Mouse (Mus musculus) lung, postnatal 0 days (tissue): ENCODE measurements around the gene Hikeshi. TPM values are rescaled to one million over a fixed set of nuclear protein-coding genes. Genes with fewer than 3 reads are reported as not detected.

Source experiments
- ATAC-seq: fragments of 200-750 bp; cut with Nextera tagmentation; 2 replicates; pipeline ENCODE4 v1.8.0; 2017; ENCODE audit warnings: moderate library complexity
- DNase-seq: peaks from one replicate; pipeline ENCODE4 v3.0.0-alpha.2; 2016; ENCODE audit warnings: low spot score
- H3K27ac ChIP-seq: fragments of 300-500 bp; sonication (generic); 2 replicates; pipeline ENCODE4 v1.5.1; 2014; ENCODE audit warnings: antibody characterized with exemption, mild to moderate bottlenecking, low read length, mixed read lengths
- H3K27me3 ChIP-seq: fragments of 300-500 bp; sonication (generic); replicated peaks from 2 replicates; pipeline ENCODE4 v1.6.1; 2014; ENCODE audit warnings: low read length, mixed read lengths; ENCODE audit not compliant: insufficient read depth
- H3K36me3 ChIP-seq: fragments of 300-500 bp; sonication (generic); 2 replicates; pipeline ENCODE4 v1.6.1; 2014; ENCODE audit warnings: low read length, mixed read lengths; ENCODE audit not compliant: insufficient read depth
- H3K4me1 ChIP-seq: fragments of 300-500 bp; sonication (generic); 2 replicates; pipeline ENCODE4 v1.6.1; 2014; ENCODE audit warnings: antibody characterized with exemption, low read depth, low read length, mixed read lengths; ENCODE audit not compliant: insufficient read depth
- H3K4me2 ChIP-seq: fragments of 300-500 bp; sonication (generic); replicated peaks from 2 replicates; pipeline ENCODE4 v1.6.1; 2014; ENCODE audit warnings: low read depth, mild to moderate bottlenecking, low read length, moderate library complexity, mixed read lengths
- H3K4me3 ChIP-seq: fragments of 300-500 bp; sonication (generic); 2 replicates; pipeline ENCODE4 v1.5.1; 2014; ENCODE audit warnings: low read depth, low read length
- H3K9ac ChIP-seq: fragments of 300-500 bp; sonication (generic); replicated peaks from 2 replicates; pipeline ENCODE4 v1.6.1; 2014; ENCODE audit warnings: low read depth, mild to moderate bottlenecking
- H3K9me3 ChIP-seq: fragments of 300-500 bp; sonication (generic); 2 replicates; pipeline ENCODE4 v1.6.1; 2016; ENCODE audit warnings: low read length, mixed read lengths
- CTCF ChIP-seq: IDR thresholded peaks from 2 replicates; pipeline ENCODE4 v1.5.1; 2016; ENCODE audit warnings: antibody characterized with exemption, mild to moderate bottlenecking
- EP300 ChIP-seq: IDR thresholded peaks from 2 replicates; pipeline ENCODE4 v1.6.1; 2016; ENCODE audit warnings: antibody characterized with exemption, mild to moderate bottlenecking, control low read depth
- WGBS: fragments of 180-500 bp; shearing (Covaris S2); extraction: QIAGEN DNeasy Blood & Tissue Kit; methylation state at CpG from one replicate; pipeline ENCODE4 v1.1.7; 2014; 5-methylcytosine and 5-hydroxymethylcytosine counted together
- polyA plus RNA-seq: library from polyadenylated mRNA; unstranded; fragments of >200 nt; fragmentation: Nextera tagmentation; extraction: Ambion mirVana; gene quantifications from 2 replicates; pipeline ENCODE4 v1.2.1, GENCODE M21; 2015

The Hikeshi gene
- polyA plus RNA-seq, result 70.6 and 78.0 TPM in 2 replicates

GRCm38 (mm10) chr7:89940571-89941463, at the start of gene Hikeshi:
Gene Hikeshi (minus strand): TSS chr7:89941204.
- peak; percentile 20; the same call in 1 of the 2 replicates for TF ChIP-seq CTCF
- no peak; the same call in 1 of the 2 replicates for TF ChIP-seq EP300
- no peaks in the 10 kb centered on the region for H3K27me3 ChIP-seq
- peak; percentile 99 for DNase-seq
- H3K9me3 ChIP-seq, result no peaks in the 10 kb centered on the region
- H3K4me2 ChIP-seq, result peak within 1 kb of the TSS; percentile 68
- no peaks in the 10 kb centered on the region for H3K36me3 ChIP-seq
- ATAC-seq, result peak; percentile 100
- peak within 1 kb of the TSS; percentile 60 for H3K9ac ChIP-seq
- H3K4me3 ChIP-seq, result peak within 1 kb of the TSS; percentile 85
- peak within 1 kb of the TSS; percentile 88 for H3K27ac ChIP-seq
- H3K4me1 ChIP-seq, result peaks cover 6% of the 10 kb centered on the region; the same call in 1 of the 2 replicates
- under 1% methylated on average over 44 of the region's 45 CpGs for WGBS

- Histone ChIP-seq H3K36me3 (no peaks in the 10 kb centered on the region), H3K9me3 (no peaks in the 10 kb centered on the region), H3K4me2 (no peak overlapping the region), H3K4me1 (no peaks in the 10 kb centered on the region), H3K4me3 (no peak overlapping the region), H3K27ac (no peak overlapping the region), H3K9ac (no peak overlapping the region), H3K27me3 (no peaks in the 10 kb centered on the region)
- ATAC-seq (no peak), DNase-seq (peak; percentile 85)
- TF ChIP-seq EP300 (no peak), CTCF (no peak)
These were observed 43.4 kb upstream of the Hikeshi start for GRCm38 (mm10) chr7:89984421-89984820.

- WGBS, result 78% methylated on average over 2 of the region's 2 CpGs
- Histone ChIP-seq H3K4me3 (no peak overlapping the region), H3K4me2 (no peak overlapping the region), H3K27ac (no peak overlapping the region), H3K9ac (no peak overlapping the region), H3K9me3 (no peaks in the 10 kb centered on the region), H3K36me3 (no peaks in the 10 kb centered on the region), H3K27me3 (no peaks in the 10 kb centered on the region), H3K4me1 (peaks cover 2% of the 10 kb centered on the region; the same call in 1 of the 2 replicates)
- DNase-seq (no peak), ATAC-seq (no peak)
- no peak for TF ChIP-seq CTCF
- TF ChIP-seq EP300, result no peak
These were observed 42.4 kb upstream of the Hikeshi start for GRCm38 (mm10) chr7:89983441-89983840.

- H3K4me2 ChIP-seq, result peak overlapping the region; percentile 81
- H3K4me1 ChIP-seq, result peaks cover 3% of the 10 kb centered on the region; the same call in 1 of the 2 replicates
- H3K27me3 ChIP-seq, result no peaks in the 10 kb centered on the region
- no peak for TF ChIP-seq CTCF
- TF ChIP-seq EP300, result no peak
- no peaks in the 10 kb centered on the region for H3K9me3 ChIP-seq
- peak; percentile 10 for DNase-seq
- H3K9ac ChIP-seq, result peak overlapping the region; percentile 73
- WGBS, result 4% methylated on average over 10 of the region's 10 CpGs
- peak overlapping the region; percentile 97 for H3K27ac ChIP-seq
- H3K4me3 ChIP-seq, result peak overlapping the region; percentile 69
- no peaks in the 10 kb centered on the region for H3K36me3 ChIP-seq
- no peak for ATAC-seq
These were observed 40.6 kb upstream of the Hikeshi start for GRCm38 (mm10) chr7:89981557-89981956.

- Histone ChIP-seq H3K4me2 (peak within 1 kb of the TSS; percentile 81), H3K27me3 (no peaks in the 10 kb centered on the region), H3K36me3 (no peaks in the 10 kb centered on the region), H3K9ac (peak within 1 kb of the TSS; percentile 81), H3K9me3 (no peaks in the 10 kb centered on the region), H3K4me3 (peak within 1 kb of the TSS; percentile 69), H3K27ac (peak within 1 kb of the TSS; percentile 97), H3K4me1 (peaks cover 3% of the 10 kb centered on the region; the same call in 1 of the 2 replicates)
- ATAC-seq (peak; percentile 92), DNase-seq (peak; percentile 98)
- WGBS, result under 1% methylated on average over 84 of the region's 87 CpGs
- TF ChIP-seq CTCF (no peak), EP300 (peak; percentile 69)
These were observed 39.8 kb upstream of the Hikeshi start, which contains the start of gene Eed for GRCm38 (mm10) chr7:89980485-89981422. Gene Eed (minus strand): TSS chr7:89980983.
